Mouse (Mus musculus) ES-CJ7 (cell line): ENCODE measurements around the gene Vegfb.

Experiments
- DNase-seq: peaks from one replicate; pipeline ENCODE4 v3.0.0; 2011; ENCODE audit warnings: low read depth, low spot score

The Vegfb gene

GRCm38 (mm10) chr19:6941372-6942248, 45.8 kb downstream of the Vegfb start, which contains the start of gene Bad:
Gene Bad, plus strand, starts transcription at chr19:6941861.
- peak; percentile 86 for DNase-seq

- no peak for DNase-seq
Measured at GRCm38 (mm10) chr19:6940396-6941351, 46.8 kb downstream of the Vegfb start.

- DNase-seq: no peak
Measured at GRCm38 (mm10) chr19:6939106-6940002, 48.1 kb downstream of the Vegfb start.

- DNase-seq: no peak
Measured at GRCm38 (mm10) chr19:6937541-6938465, 49.6 kb downstream of the Vegfb start.

GRCm38 (mm10) chr19:6936299-6936698, 51.2 kb downstream of the Vegfb start:
- peak; percentile 65 for DNase-seq

- no peak for DNase-seq
Measured at GRCm38 (mm10) chr19:6934195-6934977, 53.1 kb downstream of the Vegfb start, which contains the start of gene Kcnk4. Gene Kcnk4, minus strand, starts transcription at chr19:6934515.

- DNase-seq: no peak
Measured at GRCm38 (mm10) chr19:6933436-6934194, 53.8 kb downstream of the Vegfb start.

- no peak for DNase-seq
Measured at GRCm38 (mm10) chr19:6933102-6933435, 54.4 kb downstream of the Vegfb start.
